Mouse (Mus musculus): ENCODE results near the gene Ush2a. TPM values are rescaled to one million over a fixed set of nuclear protein-coding genes. Genes with fewer than 3 reads are reported as not detected.

The Ush2a gene
- total and polyA plus RNA-seq, 3 experiments = 0.11 TPM; not detected in 2

GRCm38 (mm10) chr1:189007239-189007979, 745.6 kb downstream of the Ush2a start, which contains the start of gene Kctd3:
Kctd3 (minus strand) TSS chr1:189007841.
- peak within 1 kb of the TSS; percentile 100 for H3K4me3 ChIP-seq (ENCODE audit: low read depth, low read length)
- ATAC-seq (ENCODE audit: extremely low read depth, insufficient number of reproducible peaks, low FRiP score, poor library complexity, severe bottlenecking) = peak; percentile 84
- no peak for TF ChIP-seq GATA2 (IDR thresholded peaks at IDR 0.05; ENCODE audit: borderline replicate concordance, low read depth, low read length)
- TF ChIP-seq GATA1 (IDR thresholded peaks at IDR 0.05; ENCODE audit: borderline replicate concordance, low read length) = no peak
- TF ChIP-seq CTCF (IDR thresholded peaks at IDR 0.05; ENCODE audit: low read depth, low read length) = no peak
- no peak for TF ChIP-seq TAL1 (conservative IDR thresholded peaks at IDR 0.05; ENCODE audit: low read depth, low read length)
- TF ChIP-seq POLR2AphosphoS5 (IDR thresholded peaks at IDR 0.05; ENCODE audit: insufficient replicate concordance, low read depth, low read length) = no peak
- peaks cover 29% of the 10 kb centered on the region for H3K4me1 ChIP-seq (ENCODE audit: insufficient read depth, low read depth, low read length)
- H3K9me3 ChIP-seq (replicated peaks) = no peaks in the 10 kb centered on the region
- peaks cover 31% of the 10 kb centered on the region for H3K36me3 ChIP-seq (replicated peaks)
- H3K27me3 ChIP-seq (ENCODE audit: insufficient read depth, low read length) = no peaks in the 10 kb centered on the region
- DNase-seq (ENCODE audit: low spot score) = peak; percentile 81

- Histone ChIP-seq H3K36me3 (replicated peaks) (peaks cover 25% of the 10 kb centered on the region), H3K9me3 (replicated peaks) (no peaks in the 10 kb centered on the region), H3K27me3 (ENCODE audit: insufficient read depth, low read length) (no peaks in the 10 kb centered on the region), H3K4me3 (ENCODE audit: low read depth, low read length) (peak overlapping the region; percentile 100), H3K4me1 (ENCODE audit: insufficient read depth, low read depth, low read length) (peaks cover 29% of the 10 kb centered on the region)
- DNase-seq (ENCODE audit: low spot score) = no peak
- TF ChIP-seq GATA1 (IDR thresholded peaks at IDR 0.05; ENCODE audit: borderline replicate concordance, low read length) (no peak), CTCF (IDR thresholded peaks at IDR 0.05; ENCODE audit: low read depth, low read length) (no peak), GATA2 (IDR thresholded peaks at IDR 0.05; ENCODE audit: borderline replicate concordance, low read depth, low read length) (no peak), TAL1 (conservative IDR thresholded peaks at IDR 0.05; ENCODE audit: low read depth, low read length) (no peak), POLR2AphosphoS5 (IDR thresholded peaks at IDR 0.05; ENCODE audit: insufficient replicate concordance, low read depth, low read length) (no peak)
- 0 out of 2 replicates have a peak, but pooled peaks have one; percentile 9 for ATAC-seq (ENCODE audit: extremely low read depth, insufficient number of reproducible peaks, low FRiP score, poor library complexity, severe bottlenecking)
These were observed 746.1 kb downstream of the Ush2a start for GRCm38 (mm10) chr1:189007980-189008324.

GRCm38 (mm10) chr1:189010671-189011070, 748.8 kb downstream of the Ush2a start:
- ATAC-seq (ENCODE audit: extremely low read depth, insufficient number of reproducible peaks, low FRiP score, poor library complexity, severe bottlenecking) = no peak
- Histone ChIP-seq H3K9me3 (replicated peaks) (no peaks in the 10 kb centered on the region), H3K4me1 (ENCODE audit: insufficient read depth, low read depth, low read length) (peaks cover 16% of the 10 kb centered on the region), H3K4me3 (ENCODE audit: low read depth, low read length) (no peak overlapping the region), H3K27me3 (ENCODE audit: insufficient read depth, low read length) (no peaks in the 10 kb centered on the region), H3K36me3 (replicated peaks) (peaks cover 5% of the 10 kb centered on the region)
- TF ChIP-seq GATA1 (IDR thresholded peaks at IDR 0.05; ENCODE audit: borderline replicate concordance, low read length) = no peak
- no peak for TF ChIP-seq CTCF (IDR thresholded peaks at IDR 0.05; ENCODE audit: low read depth, low read length)
- no peak for TF ChIP-seq GATA2 (IDR thresholded peaks at IDR 0.05; ENCODE audit: borderline replicate concordance, low read depth, low read length)
- no peak for TF ChIP-seq POLR2AphosphoS5 (IDR thresholded peaks at IDR 0.05; ENCODE audit: insufficient replicate concordance, low read depth, low read length)
- TF ChIP-seq TAL1 (conservative IDR thresholded peaks at IDR 0.05; ENCODE audit: low read depth, low read length) = no peak
- DNase-seq (ENCODE audit: low spot score) = no peak

GRCm38 (mm10) chr1:189012846-189013586, 751.2 kb downstream of the Ush2a start:
- TF ChIP-seq GATA2 (IDR thresholded peaks at IDR 0.05; ENCODE audit: borderline replicate concordance, low read depth, low read length) (no peak), TAL1 (conservative IDR thresholded peaks at IDR 0.05; ENCODE audit: low read depth, low read length) (no peak)
- DNase-seq (ENCODE audit: low spot score) (no peak), ATAC-seq (ENCODE audit: extremely low read depth, insufficient number of reproducible peaks, low FRiP score, poor library complexity, severe bottlenecking) (no peak)
- Histone ChIP-seq H3K4me3 (ENCODE audit: low read depth, low read length) (no peak overlapping the region), H3K9me3 (replicated peaks) (no peaks in the 10 kb centered on the region), H3K36me3 (replicated peaks) (no peaks in the 10 kb centered on the region), H3K27me3 (ENCODE audit: insufficient read depth, low read length) (no peaks in the 10 kb centered on the region), H3K4me1 (ENCODE audit: insufficient read depth, low read depth, low read length) (peaks cover 3% of the 10 kb centered on the region)

- no peak for DNase-seq (ENCODE audit: low spot score)
- H3K4me3 ChIP-seq (ENCODE audit: low read depth, low read length) = no peak overlapping the region
- ATAC-seq (ENCODE audit: extremely low read depth, insufficient number of reproducible peaks, low FRiP score, poor library complexity, severe bottlenecking) = no peak
- no peaks in the 10 kb centered on the region for H3K27me3 ChIP-seq (ENCODE audit: insufficient read depth, low read length)
- no peak for TF ChIP-seq POLR2AphosphoS5 (IDR thresholded peaks at IDR 0.05; ENCODE audit: insufficient replicate concordance, low read depth, low read length)
- no peak for TF ChIP-seq TAL1 (conservative IDR thresholded peaks at IDR 0.05; ENCODE audit: low read depth, low read length)
- TF ChIP-seq CTCF (IDR thresholded peaks at IDR 0.05; ENCODE audit: low read depth, low read length) = no peak
- TF ChIP-seq GATA2 (IDR thresholded peaks at IDR 0.05; ENCODE audit: borderline replicate concordance, low read depth, low read length) = no peak
- no peak for TF ChIP-seq GATA1 (IDR thresholded peaks at IDR 0.05; ENCODE audit: borderline replicate concordance, low read length)
- no peaks in the 10 kb centered on the region for H3K36me3 ChIP-seq (replicated peaks)
- H3K9me3 ChIP-seq (replicated peaks) = no peaks in the 10 kb centered on the region
- no peaks in the 10 kb centered on the region for H3K4me1 ChIP-seq (ENCODE audit: insufficient read depth, low read depth, low read length)
These were observed 751.7 kb downstream of the Ush2a start for GRCm38 (mm10) chr1:189013587-189013921.
